Mouse (Mus musculus): ENCODE measurements around the gene Cyp2c38.

GRCm38 (mm10) chr19:39506341-39506740 is 43.5 kb upstream of the Cyp2c38 start:
- no peak for TF ChIP-seq ZC3H11A (IDR thresholded peaks at IDR 0.05; ENCODE audit: borderline replicate concordance, low read depth, low read length)
- TF ChIP-seq MAFK (IDR thresholded peaks at IDR 0.05; ENCODE audit: insufficient read depth, low read depth, low read length) = no peak
- TF ChIP-seq HCFC1 (IDR thresholded peaks at IDR 0.05; ENCODE audit: borderline replicate concordance, insufficient read depth, low read length) = no peak
- TF ChIP-seq ZNF384 (IDR thresholded peaks at IDR 0.05; ENCODE audit: low read depth, low read length) = no peak
